Mouse (Mus musculus): ENCODE data around the gene Cd38.

- no peak for TF ChIP-seq CTCF (IDR thresholded peaks at IDR 0.05; ENCODE audit: control insufficient read depth, insufficient read depth, insufficient replicate concordance, low read depth, low read length)
- TF ChIP-seq POLR2A (IDR thresholded peaks at IDR 0.05; ENCODE audit: control insufficient read depth, low read depth, low read length): no peak
These were observed 40.9 kb downstream of the Cd38 start for GRCm38 (mm10) chr5:43909213-43909612.

All from testis, adult 2 months (tissue).